ENCODE assay signal across 35 mouse cellular contexts in the genomic region with DNA sequence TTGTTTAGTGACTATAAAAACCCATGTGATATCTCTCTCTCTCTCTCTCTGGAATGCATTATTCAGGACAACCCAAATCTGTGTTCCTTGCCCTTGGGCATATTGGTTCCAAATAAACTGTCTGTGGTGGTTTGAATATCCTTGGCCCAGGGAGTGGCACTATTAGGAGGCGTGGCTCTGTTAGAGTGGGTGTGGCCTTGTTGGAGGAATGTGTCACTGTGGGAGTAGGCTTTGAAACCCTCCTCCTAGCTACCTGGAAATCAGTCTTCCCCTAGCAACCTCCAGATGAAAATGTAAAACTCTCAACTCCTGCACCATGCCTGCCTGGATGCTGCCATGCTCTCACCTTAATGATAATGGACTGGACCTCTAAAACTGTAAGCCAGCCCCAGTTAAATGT.
"Had no signal": no experiment of that assay in that cellular context is flagged by ENCODE, and none has a peak within 500 bp of the region (broad histone marks: within the 10 kb centered on the region; RNA-seq: fewer than 3 reads in every experiment).

No protein-coding gene starts in this region.

- DNase-seq: heart, postnatal 10 days; heart, postnatal 14 days; heart, postnatal 36 days; heart, postnatal 4 days; kidney, adult 11 months; kidney, adult 18-20 months; kidney, adult 2 months; kidney, adult 8-10 months; kidney, adult 9 months; kidney, postnatal 10 days; kidney, postnatal 14 days; kidney, postnatal 25 days; kidney, postnatal 36 days; kidney, postnatal 4 days; layer of hippocampus, adult 9-11 months; layer of hippocampus, postnatal 36 days had no signal

- H3K36me3 ChIP-seq: heart, embryonic 10.5 days; heart, embryonic 12.5 days; heart, embryonic 13.5 days; heart, embryonic 15.5 days; hindbrain, embryonic 10.5 days; hindbrain, embryonic 12.5 days; hindbrain, embryonic 13.5 days; hindbrain, embryonic 15.5 days; intestine, embryonic 15.5 days; kidney, embryonic 15.5 days had no signal

- H3K4me1 ChIP-seq: hindbrain, embryonic 13.5 days; hindbrain, embryonic 15.5 days; intestine, embryonic 15.5 days had no signal

- H3K27me3 ChIP-seq: heart, embryonic 12.5 days; heart, embryonic 13.5 days; heart, embryonic 15.5 days; hindbrain, embryonic 12.5 days; hindbrain, embryonic 13.5 days; hindbrain, embryonic 15.5 days; intestine, embryonic 15.5 days; kidney, embryonic 15.5 days had no signal

- H3K9me3 ChIP-seq: heart, embryonic 15.5 days; hindbrain, embryonic 12.5 days; hindbrain, embryonic 13.5 days; hindbrain, embryonic 15.5 days; intestine, embryonic 15.5 days had no signal

- H3K4me2 ChIP-seq: heart, embryonic 11.5 days; heart, embryonic 12.5 days; heart, embryonic 13.5 days; heart, embryonic 15.5 days; hindbrain, embryonic 12.5 days; hindbrain, embryonic 13.5 days; hindbrain, embryonic 14.5 days; hindbrain, embryonic 15.5 days; intestine, embryonic 15.5 days; kidney, embryonic 15.5 days had no signal

- H3K27ac ChIP-seq: heart, embryonic 10.5 days; heart, embryonic 13.5 days; heart, embryonic 15.5 days; hindbrain, embryonic 10.5 days; hindbrain, embryonic 12.5 days; hindbrain, embryonic 13.5 days; hindbrain, embryonic 14.5 days; hindbrain, embryonic 15.5 days; hindbrain, postnatal 0 days; intestine, embryonic 15.5 days; kidney, embryonic 15.5 days; kidney, postnatal 0 days; layer of hippocampus, adult 2 months had no signal

- H3K4me3 ChIP-seq: heart, embryonic 10.5 days; heart, embryonic 12.5 days; heart, embryonic 13.5 days; heart, embryonic 15.5 days; hindbrain, embryonic 10.5 days; hindbrain, embryonic 12.5 days; hindbrain, embryonic 13.5 days; hindbrain, embryonic 15.5 days; intestine, embryonic 15.5 days; kidney, embryonic 15.5 days; layer of hippocampus, adult 2 months had no signal

- H3K9ac ChIP-seq: heart, embryonic 12.5 days; heart, embryonic 13.5 days; heart, embryonic 15.5 days; hindbrain, embryonic 12.5 days; hindbrain, embryonic 13.5 days; hindbrain, embryonic 14.5 days; hindbrain, embryonic 15.5 days; intestine, embryonic 15.5 days; kidney, embryonic 15.5 days had no signal

- ATAC-seq: hindbrain, embryonic 16.5 days; hindbrain, postnatal 0 days; inflammation-experienced regulatory T-cells, adult 6 months; intestine, embryonic 15.5 days; intestine, embryonic 16.5 days; intestine, postnatal 0 days had no signal
